Mouse (Mus musculus): ENCODE measurements at regions not wholly inside any gene's neighbourhood (a gene's known extent, or its start where the extent isn't known, plus 50 kb on each side); places are given as distances from the start of the nearest gene placed in this dataset.
A peak's percentile ranks its signal among the peaks of the same experiment; 100 is the strongest.

GRCm38 (mm10) chr14:37950212-37950876 lies 815.3 kb upstream of the Ghitm start:
- peak; percentile 31 to 46 for DNase-seq (ENCODE audit: low spot score in 2 of 2)
